Mouse (Mus musculus): ENCODE results near the gene Adamts3. TPM values are rescaled to one million over a fixed set of nuclear protein-coding genes. Genes with fewer than 3 reads are reported as not detected.

Gene Adamts3
- polyA plus RNA-seq, 2 experiments = 0.98 to 1.2 TPM

DNA sequence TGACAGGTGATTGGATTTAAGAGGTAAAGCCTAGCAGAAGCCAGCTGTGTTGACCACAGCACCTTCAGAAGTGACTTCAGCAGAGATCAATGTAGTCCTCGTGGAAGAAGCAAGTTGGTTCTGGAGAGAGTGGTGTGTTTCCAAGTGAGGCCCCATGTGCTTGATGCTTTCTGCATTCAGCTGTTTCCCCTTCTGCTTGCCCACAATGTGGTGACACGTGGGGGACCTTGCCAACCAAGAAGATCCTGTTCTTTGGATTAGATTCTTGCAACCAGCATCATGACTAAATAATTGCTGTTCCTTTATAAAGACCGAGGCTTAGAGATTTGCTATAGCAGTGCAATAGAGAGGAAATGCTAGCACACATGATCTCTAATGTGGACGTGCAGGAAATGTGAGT lies 105.7 kb downstream of the Adamts3 start:
- Histone ChIP-seq H3K36me3 (replicated peaks; ENCODE audit: control insufficient read depth, insufficient read depth, low read depth) (no peaks in the 10 kb centered on the region), H3K4me3 (ENCODE audit: insufficient read depth in 1 of 2, low read depth in 2 of 2, low read length in 2 of 2) (no peak overlapping the region), H3K9me3 (ENCODE audit: control insufficient read depth, low read length) (no peaks in the 10 kb centered on the region), H3K4me1 (replicated peaks; ENCODE audit: control insufficient read depth in 2 of 2, insufficient read depth in 2 of 2, low read length in 1 of 2) (no peaks in the 10 kb centered on the region), H3K27me3 (ENCODE audit: control insufficient read depth, insufficient read depth, low read length) (no peaks in the 10 kb centered on the region), H3K9ac (replicated peaks) (no peak overlapping the region), H3K27ac (no peak overlapping the region), H3K4me2 (ENCODE audit: low read depth) (no peak overlapping the region)
- no peak for TF ChIP-seq EP300 (IDR thresholded peaks at IDR 0.05; ENCODE audit: low read depth)
- TF ChIP-seq CTCF (IDR thresholded peaks at IDR 0.05; ENCODE audit: low read depth) = no peak
- WGBS (ENCODE audit: insufficient replicate concordance) = 57% methylated on average over 4 of the region's 4 CpGs
- DNase-seq (ENCODE audit: low read depth in 3 of 3, low spot score in 3 of 3) (no peak), ATAC-seq (ENCODE audit: insufficient read depth) (no peak)

DNA sequence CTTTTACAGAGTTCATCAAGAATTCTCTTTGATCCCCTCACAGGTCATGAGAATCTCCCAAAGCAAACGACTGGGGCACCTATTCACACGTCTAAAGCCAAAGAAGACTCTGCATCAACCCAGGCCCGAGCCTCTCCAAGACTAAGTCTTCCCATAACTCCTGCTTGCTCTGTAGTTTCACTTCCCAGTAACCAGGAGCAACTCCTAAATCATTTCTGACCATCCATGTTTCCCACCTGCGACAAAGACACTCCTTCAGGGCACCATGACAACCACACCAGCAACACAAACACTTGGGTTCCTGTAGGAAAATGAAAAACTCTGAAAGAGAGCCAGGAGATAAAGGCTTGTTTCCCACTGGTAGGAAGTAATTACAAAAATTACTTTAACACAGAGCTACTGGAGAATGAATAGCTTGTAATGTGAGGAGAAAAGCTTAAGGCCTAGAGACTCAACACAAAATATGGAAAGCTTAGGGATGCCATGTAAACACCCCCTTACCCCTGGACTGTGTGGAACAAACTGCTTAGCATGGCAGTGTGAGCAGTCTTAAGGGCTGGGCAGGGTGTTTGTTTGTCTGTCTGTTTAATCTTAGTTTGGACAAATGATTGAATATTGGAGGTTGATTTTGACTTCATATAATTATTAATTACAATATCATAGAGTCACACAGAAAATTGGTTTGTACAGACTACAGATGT lies 112.3 kb downstream of the Adamts3 start:
- Histone ChIP-seq H3K27ac (no peak overlapping the region), H3K4me3 (ENCODE audit: insufficient read depth in 1 of 2, low read depth in 2 of 2, low read length in 2 of 2) (no peak overlapping the region), H3K9ac (replicated peaks) (no peak overlapping the region), H3K36me3 (replicated peaks; ENCODE audit: control insufficient read depth, insufficient read depth, low read depth) (no peaks in the 10 kb centered on the region), H3K9me3 (ENCODE audit: control insufficient read depth, low read length) (no peaks in the 10 kb centered on the region), H3K4me2 (ENCODE audit: low read depth) (no peak overlapping the region), H3K27me3 (ENCODE audit: control insufficient read depth, insufficient read depth, low read length) (no peaks in the 10 kb centered on the region), H3K4me1 (replicated peaks; ENCODE audit: control insufficient read depth in 2 of 2, insufficient read depth in 2 of 2, low read length in 1 of 2) (no peaks in the 10 kb centered on the region)
- ATAC-seq (ENCODE audit: insufficient read depth) (no peak), DNase-seq (ENCODE audit: low read depth in 3 of 3, low spot score in 3 of 3) (no peak)
- no peak for TF ChIP-seq EP300 (IDR thresholded peaks at IDR 0.05; ENCODE audit: low read depth)
- no peak for TF ChIP-seq CTCF (IDR thresholded peaks at IDR 0.05; ENCODE audit: low read depth)
- 59% methylated on average over 4 of the region's 4 CpGs for WGBS (ENCODE audit: insufficient replicate concordance)

DNA sequence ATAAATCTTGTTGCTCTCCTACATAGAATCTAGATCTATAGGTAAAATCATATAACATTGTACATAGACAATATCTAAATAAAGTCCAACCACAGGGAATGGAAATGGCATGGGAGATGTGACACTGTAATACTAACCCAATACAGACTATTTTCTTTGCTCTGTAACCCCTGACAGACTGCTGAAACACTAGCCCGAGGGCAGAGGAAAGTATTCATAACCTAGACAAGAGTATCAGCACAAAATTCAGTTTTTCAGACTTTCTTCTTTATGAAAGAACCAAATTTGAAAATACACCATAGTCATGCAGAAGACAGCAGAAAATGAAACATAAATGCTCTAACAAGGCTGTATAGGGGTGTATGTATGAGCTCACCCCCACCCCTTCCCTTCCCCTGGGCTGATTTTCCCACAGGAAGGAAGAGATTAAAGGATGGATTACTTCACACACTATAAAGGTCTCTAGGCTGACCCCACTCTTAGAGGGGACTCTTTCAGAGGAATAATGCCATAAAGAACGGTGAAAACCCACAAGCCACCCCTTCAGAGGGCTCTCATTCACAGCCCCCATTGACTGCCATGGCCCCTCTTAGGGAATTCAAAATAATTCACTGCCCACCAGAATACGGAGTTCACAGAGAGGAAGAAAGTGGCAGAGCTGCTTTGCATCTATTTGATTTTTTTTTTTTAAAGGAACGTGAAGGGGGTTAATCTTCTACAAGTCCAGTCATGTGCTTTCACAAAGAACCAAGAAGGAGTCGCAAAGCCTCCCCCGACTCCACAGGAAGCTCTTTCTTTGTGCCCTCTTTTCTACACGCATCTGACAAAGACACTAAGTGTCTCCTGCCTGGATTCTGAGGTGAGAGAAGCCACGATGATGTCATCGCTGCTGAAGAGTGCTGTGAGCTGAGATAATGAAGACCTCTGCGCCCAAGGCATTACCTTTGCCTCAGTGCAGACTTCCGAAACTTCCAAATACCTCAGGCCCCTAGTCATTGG lies 119.6 kb downstream of the Adamts3 start:
- Histone ChIP-seq H3K27me3 (ENCODE audit: control insufficient read depth, insufficient read depth, low read length) (no peaks in the 10 kb centered on the region), H3K36me3 (replicated peaks; ENCODE audit: control insufficient read depth, insufficient read depth, low read depth) (no peaks in the 10 kb centered on the region), H3K9me3 (ENCODE audit: control insufficient read depth, low read length) (no peaks in the 10 kb centered on the region), H3K4me3 (ENCODE audit: insufficient read depth in 1 of 2, low read depth in 2 of 2, low read length in 2 of 2) (no peak overlapping the region), H3K4me2 (ENCODE audit: low read depth) (no peak overlapping the region), H3K9ac (replicated peaks) (no peak overlapping the region), H3K4me1 (replicated peaks; ENCODE audit: control insufficient read depth in 2 of 2, insufficient read depth in 2 of 2, low read length in 1 of 2) (no peaks in the 10 kb centered on the region), H3K27ac (no peak overlapping the region)
- ATAC-seq (ENCODE audit: insufficient read depth) = no peak
- 26% methylated on average over 11 of the region's 11 CpGs for WGBS (ENCODE audit: insufficient replicate concordance)
- DNase-seq (ENCODE audit: low read depth in 3 of 3, low spot score in 3 of 3) = no peak
- TF ChIP-seq EP300 (IDR thresholded peaks at IDR 0.05; ENCODE audit: low read depth) = no peak
- no peak for TF ChIP-seq CTCF (IDR thresholded peaks at IDR 0.05; ENCODE audit: low read depth)

GRCm38 (mm10) chr5:89760368-89760767 lies 122.8 kb downstream of the Adamts3 start:
- Histone ChIP-seq H3K4me2 (ENCODE audit: low read depth) (no peak overlapping the region), H3K27ac (no peak overlapping the region), H3K4me3 (ENCODE audit: insufficient read depth in 1 of 2, low read depth in 2 of 2, low read length in 2 of 2) (no peak overlapping the region), H3K36me3 (replicated peaks; ENCODE audit: control insufficient read depth, insufficient read depth, low read depth) (no peaks in the 10 kb centered on the region), H3K9ac (replicated peaks) (no peak overlapping the region), H3K9me3 (ENCODE audit: control insufficient read depth, low read length) (no peaks in the 10 kb centered on the region), H3K4me1 (replicated peaks; ENCODE audit: control insufficient read depth in 2 of 2, insufficient read depth in 2 of 2, low read length in 1 of 2) (no peaks in the 10 kb centered on the region), H3K27me3 (ENCODE audit: control insufficient read depth, insufficient read depth, low read length) (no peaks in the 10 kb centered on the region)
- ATAC-seq (ENCODE audit: insufficient read depth) (no peak), DNase-seq (ENCODE audit: low read depth in 3 of 3, low spot score in 3 of 3) (no peak)
- TF ChIP-seq EP300 (IDR thresholded peaks at IDR 0.05; ENCODE audit: low read depth) = no peak
- no peak for TF ChIP-seq CTCF (IDR thresholded peaks at IDR 0.05; ENCODE audit: low read depth)
- 69% methylated on average over 4 of the region's 4 CpGs for WGBS (ENCODE audit: insufficient replicate concordance)

DNA sequence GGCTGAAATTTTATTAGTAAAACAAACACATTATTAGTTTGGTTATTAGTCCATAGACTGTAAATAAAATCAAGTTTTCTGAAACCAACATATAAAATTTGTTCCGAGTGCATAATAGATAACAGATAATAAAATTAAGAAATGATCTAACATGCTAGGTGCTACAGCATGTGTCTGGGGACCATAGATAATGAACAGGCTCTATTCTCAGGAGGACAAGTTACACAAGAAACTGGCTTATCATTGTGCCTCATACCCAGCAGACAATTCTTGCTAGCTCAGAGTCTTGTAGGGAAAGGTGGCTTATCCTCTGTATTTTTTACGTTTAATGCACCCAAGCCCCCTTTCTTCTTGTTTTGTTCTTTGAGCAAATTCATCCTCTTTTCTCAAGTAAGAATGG lies 131.3 kb downstream of the Adamts3 start:
- ATAC-seq (ENCODE audit: insufficient read depth) = peak; percentile 86
- no peak overlapping the region for H3K4me2 ChIP-seq (ENCODE audit: low read depth)
- H3K27ac ChIP-seq = no peak overlapping the region
- H3K4me3 ChIP-seq (ENCODE audit: insufficient read depth in 1 of 2, low read depth in 2 of 2, low read length in 2 of 2) = no peak overlapping the region
- no peaks in the 10 kb centered on the region for H3K27me3 ChIP-seq (ENCODE audit: control insufficient read depth, insufficient read depth, low read length)
- TF ChIP-seq EP300 (IDR thresholded peaks at IDR 0.05; ENCODE audit: low read depth) (peak; percentile 72), CTCF (IDR thresholded peaks at IDR 0.05; ENCODE audit: low read depth) (no peak)
- DNase-seq (ENCODE audit: low read depth in 3 of 3, low spot score in 3 of 3) = peak in 1 of 3 experiments; percentile 53
- H3K36me3 ChIP-seq (replicated peaks; ENCODE audit: control insufficient read depth, insufficient read depth, low read depth) = no peaks in the 10 kb centered on the region
- WGBS (ENCODE audit: insufficient replicate concordance) = 14% methylated on average over 2 of the region's 2 CpGs
- H3K9me3 ChIP-seq (ENCODE audit: control insufficient read depth, low read length) = no peaks in the 10 kb centered on the region
- no peak overlapping the region for H3K9ac ChIP-seq (replicated peaks)
- peaks cover 4 to 11% of the 10 kb centered on the region in 2 experiments; a peak in 3 of 4 replicates for H3K4me1 ChIP-seq (replicated peaks; ENCODE audit: control insufficient read depth in 2 of 2, insufficient read depth in 2 of 2, low read length in 1 of 2)

All from liver, embryonic 14.5 days (tissue).